Mouse (Mus musculus): Measurements from ENCODE around the gene Ap1m2.

The Ap1m2 gene

DNA sequence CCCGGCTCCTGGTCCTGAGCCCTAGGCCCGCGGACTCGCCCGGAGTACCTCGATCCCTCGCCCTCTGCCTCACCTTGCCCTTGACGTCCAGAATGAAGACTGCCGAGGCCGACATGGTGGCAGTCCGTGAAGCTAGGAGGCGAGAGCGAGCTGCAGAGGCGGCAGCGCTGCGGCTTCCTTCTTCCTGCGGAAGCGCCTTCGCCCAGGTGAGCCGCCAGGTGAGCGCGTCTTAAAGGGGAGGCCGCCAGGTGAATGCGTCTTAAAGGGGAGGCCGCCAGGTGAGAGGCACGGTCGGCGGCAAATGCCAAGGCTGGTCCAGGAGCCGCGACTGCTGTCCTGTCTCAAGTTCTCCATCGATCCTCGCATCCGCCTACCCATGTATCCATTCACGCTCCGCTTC, at the start of gene Ap1m2:
TSS of gene Ap1m2 (minus strand) at position 204 of the 400 bp plus-strand sequence.
- DNase-seq (ENCODE audit: low spot score in 2 of 2), result no peak

DNA sequence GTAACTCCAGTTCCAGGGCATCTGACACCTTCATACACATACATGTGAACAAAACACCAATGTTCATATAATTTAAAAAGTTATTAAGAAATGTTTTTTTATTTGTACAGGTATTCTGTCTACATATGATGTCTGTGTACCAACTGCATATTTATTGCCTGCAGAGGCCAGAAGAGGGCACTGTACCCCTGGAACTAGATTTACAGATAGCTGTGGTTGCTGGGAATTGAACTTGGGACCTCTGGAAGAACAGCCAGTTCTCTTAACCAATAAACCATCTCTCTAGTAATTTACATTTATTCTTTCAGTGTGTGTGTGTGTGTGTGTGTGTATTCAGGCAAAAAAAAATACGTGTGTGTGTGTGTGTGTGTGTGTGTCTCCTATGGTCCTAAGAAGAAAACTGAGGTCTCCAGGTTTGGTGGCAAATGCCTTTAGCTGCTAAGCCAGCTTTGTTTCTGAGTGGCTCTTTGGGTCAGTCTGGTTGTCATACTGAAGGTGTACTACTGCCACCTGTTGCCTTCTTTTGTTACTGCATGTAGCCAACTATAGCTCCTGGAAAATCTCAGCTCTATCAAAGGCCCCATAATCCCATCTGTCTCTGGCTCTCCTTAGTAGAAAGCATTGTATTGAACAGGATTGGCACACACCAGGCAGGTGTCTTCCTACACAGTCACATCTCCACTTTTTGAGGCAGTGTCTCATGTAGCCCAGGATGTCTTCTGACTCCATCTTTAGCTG, 45.0 kb upstream of the Ap1m2 start:
- peak; percentile 72 for DNase-seq (ENCODE audit: low spot score in 2 of 2)

DNA sequence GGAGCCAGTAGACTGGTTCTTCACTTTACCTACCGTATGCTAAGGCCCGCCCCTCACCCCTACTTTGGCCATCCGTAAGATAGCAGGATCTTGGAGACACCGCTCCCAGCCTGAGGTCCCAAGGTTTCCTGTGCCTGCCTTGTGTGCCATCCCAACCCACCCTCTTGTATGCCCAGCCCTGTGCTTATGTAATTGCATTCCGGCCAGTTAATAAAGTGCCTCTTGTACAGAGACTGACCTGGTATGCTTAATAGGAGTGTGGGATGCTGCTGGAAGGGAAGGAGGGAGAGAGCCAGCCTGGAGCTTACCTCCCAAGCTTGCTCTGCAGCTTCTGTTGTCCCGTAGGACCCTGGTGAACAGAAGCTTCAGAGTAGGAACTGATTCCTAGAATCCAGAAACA, 42.7 kb upstream of the Ap1m2 start:
- DNase-seq (ENCODE audit: low spot score in 2 of 2), result no peak

DNA sequence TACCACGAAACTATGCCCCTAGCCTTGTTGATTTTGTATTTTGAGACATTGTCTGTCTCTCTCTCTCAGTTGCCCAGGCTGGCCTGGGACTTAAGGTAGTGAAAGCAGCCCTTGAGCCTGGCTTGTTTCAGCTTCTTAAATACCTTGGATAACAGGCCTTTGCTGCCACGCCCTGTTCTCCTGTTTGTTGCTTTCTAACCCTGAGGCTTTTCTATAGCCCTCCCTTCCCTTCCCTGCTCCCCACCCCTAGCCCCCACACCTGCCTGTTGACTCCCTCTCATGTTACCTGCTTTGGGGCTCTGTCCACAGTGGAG, 41.2 kb upstream of the Ap1m2 start:
- no peak for DNase-seq (ENCODE audit: low spot score in 2 of 2)

DNA sequence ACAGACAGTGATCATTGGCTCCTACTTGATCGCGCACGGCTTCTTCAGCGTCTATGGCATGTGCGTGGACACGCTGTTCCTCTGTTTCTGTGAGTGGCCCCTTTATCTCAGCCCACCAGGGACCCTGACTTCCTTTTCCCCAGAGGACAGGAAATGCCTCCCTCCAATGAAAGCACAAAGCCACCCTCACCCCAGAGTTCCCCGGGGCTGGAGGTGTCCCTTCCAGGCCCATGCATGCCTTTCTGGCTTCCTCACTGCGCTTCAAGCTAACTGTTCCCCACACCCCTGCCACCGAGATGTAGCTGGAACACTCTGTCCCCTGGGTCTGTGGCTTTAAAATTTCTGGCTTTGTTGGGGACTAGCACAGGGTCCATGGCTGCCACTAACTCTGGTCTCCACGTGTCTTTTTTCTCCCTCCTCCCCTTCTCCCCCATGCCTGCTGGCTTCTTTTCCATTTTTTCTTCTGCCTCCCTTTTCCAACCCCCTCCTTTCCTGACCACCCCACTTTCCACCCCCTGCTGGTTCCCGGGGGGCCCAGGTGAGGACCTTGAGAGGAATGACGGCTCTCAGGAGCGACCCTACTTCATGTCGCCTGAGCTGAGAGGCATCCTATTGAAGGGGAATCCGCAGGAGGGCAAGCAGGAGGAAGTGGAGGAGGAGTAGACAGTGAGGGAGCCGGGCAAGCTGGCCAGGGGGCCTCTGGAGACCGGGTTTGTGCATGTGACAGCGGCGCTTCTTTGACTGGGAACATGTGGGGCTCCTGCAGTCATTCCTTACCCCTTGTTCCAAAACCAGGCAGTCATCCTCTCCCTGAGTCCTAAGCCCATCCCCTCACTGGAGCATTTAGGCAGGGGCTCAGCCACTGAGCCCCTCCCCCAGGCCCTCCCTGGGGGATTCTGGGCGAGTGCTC, 40.6 kb upstream of the Ap1m2 start:
- DNase-seq (ENCODE audit: low spot score in 2 of 2), result no peak

DNA sequence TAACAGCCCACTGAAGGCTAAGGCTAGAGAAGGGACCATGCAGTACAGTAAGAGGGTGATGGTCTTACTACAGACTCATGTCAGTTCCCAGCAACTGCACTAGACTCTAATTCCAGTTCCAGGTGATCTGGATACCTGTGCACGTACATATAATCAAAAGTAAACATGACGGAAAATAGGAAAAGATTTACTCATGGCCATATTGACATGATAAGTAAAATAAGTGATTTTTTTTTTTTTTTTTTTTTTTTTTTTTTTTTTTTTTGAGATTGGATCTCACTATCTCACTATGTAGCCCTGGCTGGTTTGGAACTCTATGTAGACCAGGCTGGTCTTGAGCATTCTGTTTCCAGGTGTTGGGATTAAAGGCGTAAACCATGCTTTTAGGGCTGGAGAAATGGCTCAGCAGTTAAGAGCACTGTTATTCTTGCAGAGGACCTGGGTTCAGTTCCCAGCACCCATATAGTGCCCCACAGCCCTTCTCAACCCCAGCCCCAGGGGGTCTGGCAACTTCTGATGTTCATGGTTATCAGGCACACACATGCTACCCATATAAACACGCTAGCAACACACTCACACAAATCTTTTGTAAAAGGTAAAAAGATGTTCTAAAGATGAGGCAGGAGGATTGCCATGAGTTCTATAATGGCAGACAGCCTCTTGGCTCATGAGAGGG, 39.7 kb upstream of the Ap1m2 start:
- DNase-seq (ENCODE audit: low spot score in 2 of 2), result no peak

DNA sequence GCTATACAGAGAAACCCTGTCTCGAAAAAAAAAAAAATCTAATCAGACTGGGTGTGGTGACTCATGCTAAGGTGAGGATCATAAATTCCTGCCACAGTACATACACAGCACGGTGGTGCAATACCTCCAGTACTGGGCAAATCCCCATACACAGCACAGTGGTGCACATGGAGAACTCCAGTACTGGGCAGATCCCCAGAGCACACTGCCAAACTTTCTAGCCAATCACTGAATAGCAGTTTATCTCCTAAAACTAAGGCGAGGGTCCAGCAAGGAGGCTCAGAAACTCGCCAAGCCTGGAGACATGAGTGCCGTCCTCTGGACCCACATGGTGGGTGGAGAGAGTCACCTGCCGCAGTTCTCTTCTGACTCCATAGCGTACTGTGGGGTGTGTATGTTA, 39.0 kb upstream of the Ap1m2 start:
- DNase-seq (ENCODE audit: low spot score in 2 of 2), result no peak

DNA sequence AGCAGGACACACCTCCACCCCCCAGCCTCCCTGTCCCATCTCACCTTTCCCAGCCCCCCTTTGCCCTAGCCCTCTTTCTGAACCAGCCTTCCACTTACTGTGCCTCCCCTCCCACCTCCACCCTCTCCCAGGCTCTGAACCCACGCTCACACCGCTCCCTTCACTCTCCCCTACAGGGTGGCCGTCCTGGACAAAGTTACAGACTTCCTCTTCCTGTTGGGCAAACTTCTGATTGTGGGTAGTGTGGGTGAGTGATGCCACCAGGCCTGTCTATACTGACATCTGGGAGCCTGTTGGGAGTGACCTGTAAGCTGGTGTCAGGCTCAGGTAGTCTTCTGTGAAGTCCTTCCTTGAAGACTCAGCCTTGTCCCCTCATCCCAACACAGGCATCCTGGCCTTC, 36.0 kb upstream of the Ap1m2 start:
- no peak for DNase-seq (ENCODE audit: low spot score in 2 of 2)

DNA sequence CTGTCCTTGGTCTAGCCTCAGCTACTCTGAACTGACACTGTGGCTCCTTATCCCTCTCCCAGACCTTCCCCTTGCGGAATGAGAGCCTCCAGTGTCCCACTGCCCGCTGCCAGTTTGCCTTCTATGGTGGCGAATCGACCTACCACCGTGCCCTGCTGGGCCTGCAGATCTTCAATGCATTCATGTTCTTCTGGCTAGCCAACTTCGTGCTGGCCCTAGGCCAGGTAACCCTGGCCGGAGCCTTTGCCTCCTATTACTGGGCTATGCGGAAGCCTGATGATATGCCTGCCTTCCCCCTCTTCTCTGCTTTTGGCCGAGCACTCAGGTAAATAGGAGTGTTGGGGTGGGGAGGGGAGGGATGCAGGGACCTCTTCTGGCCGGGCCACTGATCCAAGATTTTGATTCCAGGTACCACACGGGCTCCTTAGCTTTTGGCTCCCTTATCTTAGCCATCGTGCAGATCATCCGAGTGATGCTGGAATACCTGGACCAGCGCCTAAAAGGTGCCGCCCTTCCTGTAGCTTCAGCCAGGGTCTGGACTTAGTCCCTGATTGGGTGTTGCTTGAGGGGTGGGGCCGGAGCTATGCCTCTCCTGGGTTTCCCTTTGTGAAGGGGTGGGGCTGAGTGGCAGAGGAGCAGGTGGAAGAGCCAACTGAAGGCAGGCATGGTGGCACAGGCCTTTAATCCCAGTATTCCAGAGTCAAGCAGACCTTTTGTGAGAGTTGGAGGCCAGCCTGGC, 34.7 kb upstream of the Ap1m2 start:
- DNase-seq (ENCODE audit: low spot score in 2 of 2), result no peak

DNA sequence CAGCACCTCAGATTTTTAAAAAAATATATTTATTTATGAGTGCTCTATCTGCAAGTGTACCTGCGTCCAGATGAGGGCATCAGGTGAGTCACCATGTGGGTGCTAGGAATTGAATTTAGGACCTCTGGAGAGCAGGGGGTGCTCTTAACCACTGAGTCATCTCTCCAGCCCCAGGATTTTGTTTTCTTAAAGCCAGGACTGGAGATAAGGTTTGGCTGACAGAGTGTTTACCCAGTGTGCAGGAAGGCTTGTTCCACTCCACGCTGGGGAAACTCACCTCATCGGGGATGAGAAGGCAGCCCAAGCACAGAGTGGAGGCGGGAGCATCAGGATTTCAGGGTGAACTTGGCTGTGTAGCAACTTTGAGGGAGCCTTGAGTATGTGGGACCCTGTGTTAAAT, 28.3 kb upstream of the Ap1m2 start:
- no peak for DNase-seq (ENCODE audit: low spot score in 2 of 2)

DNA sequence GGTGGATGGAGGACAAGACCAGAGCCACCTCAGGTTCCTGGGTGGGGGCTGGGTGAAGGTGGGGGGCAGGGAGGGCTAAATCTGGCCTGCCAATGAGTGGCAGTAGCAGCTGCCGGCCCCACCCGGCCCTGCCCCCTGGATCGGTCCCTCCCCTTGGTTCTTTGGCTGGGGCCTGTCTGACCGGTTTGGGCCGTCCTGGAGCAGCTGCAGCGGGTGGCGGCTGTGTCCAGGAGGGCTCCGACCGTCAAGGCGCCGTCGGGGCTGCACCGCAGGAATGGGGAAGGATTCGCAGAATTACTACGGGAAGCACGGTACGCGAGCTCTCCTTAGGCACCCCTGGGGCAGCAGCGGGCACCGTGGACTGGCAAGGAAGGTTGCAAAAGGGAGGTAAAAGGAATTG, 25.5 kb upstream of the Ap1m2 start:
- DNase-seq (ENCODE audit: low spot score in 2 of 2), result no peak

DNA sequence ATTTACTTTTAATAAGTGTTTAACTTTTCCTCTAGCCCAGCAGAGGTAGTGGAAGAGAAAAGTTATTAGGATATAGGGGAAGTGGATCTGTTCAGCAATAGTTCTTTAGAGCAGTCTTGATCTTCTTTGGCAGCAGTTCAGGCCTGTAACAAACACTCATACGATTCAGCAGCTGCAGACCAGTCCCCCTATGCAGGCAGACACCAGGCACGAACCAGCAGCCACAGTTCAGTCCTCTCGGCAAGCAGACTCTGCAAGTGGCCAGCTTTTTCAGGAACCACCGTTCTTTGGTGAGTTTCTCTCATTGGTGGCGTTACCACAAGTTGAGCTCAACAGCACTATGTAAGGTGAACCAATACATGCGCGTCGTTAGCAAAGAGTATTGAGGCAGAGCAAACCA, 24.4 kb upstream of the Ap1m2 start:
- no peak for DNase-seq (ENCODE audit: low spot score in 2 of 2)

DNA sequence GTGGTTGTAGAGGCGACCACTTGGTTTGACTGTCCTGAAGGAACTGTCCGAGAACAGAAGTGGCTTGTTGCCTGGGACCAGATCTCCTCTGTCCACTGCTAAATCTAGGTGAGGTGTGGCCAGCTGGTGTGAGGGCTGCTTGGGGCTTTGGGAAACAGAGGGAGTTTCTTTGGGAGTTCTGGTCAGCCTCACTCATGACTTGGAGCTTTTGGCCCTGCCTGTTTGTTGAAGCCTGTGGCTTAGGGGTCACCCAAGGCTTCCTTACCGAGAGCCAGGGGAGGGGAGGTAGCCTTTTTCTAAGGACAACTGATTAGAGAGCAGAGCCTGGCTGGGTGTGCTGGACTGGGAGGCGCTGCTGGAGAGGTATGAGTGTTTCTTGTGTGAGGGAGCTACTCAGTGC, 23.3 kb upstream of the Ap1m2 start:
- DNase-seq (ENCODE audit: low spot score in 2 of 2), result no peak

DNA sequence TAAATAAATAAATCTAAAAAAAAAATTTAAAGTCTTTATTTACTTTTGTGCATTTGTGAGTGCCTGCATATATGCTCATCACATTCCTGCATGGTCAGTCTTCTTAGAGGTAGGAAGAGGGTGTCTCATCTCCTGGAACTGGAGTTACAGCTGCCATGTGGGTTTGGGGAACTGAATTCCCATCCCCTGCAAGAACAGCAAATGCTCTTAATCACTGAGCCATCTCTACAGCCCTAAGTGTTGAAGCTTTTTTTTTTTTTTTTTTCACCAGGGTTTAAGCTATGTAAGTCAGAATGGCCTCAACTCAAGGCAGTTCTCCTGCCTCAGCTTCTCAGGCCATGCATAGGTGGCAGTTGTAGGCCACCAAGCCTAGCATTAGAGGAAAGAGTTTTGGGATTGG, 22.6 kb upstream of the Ap1m2 start:
- DNase-seq (ENCODE audit: low spot score in 2 of 2), result no peak

DNA sequence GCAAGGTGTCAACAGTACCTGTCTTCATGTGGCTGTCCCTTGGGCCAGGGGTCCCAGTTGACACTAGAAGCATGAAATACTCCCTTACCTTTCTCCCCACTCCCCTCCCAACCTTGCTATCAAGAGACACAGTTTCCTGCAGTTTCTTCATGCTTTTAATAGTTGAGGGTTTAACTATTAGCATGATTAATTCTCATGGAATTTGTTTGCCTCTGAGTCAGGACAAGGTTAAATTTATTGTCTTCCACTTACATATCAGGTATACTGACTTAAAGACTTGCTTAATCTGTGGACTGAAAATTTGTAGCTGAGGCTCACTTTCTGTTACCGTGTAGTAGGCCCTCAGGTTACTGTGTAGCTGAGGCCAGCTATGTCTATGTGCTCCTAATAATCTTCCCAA, 21.4 kb upstream of the Ap1m2 start:
- DNase-seq (ENCODE audit: low spot score in 2 of 2), result no peak

DNA sequence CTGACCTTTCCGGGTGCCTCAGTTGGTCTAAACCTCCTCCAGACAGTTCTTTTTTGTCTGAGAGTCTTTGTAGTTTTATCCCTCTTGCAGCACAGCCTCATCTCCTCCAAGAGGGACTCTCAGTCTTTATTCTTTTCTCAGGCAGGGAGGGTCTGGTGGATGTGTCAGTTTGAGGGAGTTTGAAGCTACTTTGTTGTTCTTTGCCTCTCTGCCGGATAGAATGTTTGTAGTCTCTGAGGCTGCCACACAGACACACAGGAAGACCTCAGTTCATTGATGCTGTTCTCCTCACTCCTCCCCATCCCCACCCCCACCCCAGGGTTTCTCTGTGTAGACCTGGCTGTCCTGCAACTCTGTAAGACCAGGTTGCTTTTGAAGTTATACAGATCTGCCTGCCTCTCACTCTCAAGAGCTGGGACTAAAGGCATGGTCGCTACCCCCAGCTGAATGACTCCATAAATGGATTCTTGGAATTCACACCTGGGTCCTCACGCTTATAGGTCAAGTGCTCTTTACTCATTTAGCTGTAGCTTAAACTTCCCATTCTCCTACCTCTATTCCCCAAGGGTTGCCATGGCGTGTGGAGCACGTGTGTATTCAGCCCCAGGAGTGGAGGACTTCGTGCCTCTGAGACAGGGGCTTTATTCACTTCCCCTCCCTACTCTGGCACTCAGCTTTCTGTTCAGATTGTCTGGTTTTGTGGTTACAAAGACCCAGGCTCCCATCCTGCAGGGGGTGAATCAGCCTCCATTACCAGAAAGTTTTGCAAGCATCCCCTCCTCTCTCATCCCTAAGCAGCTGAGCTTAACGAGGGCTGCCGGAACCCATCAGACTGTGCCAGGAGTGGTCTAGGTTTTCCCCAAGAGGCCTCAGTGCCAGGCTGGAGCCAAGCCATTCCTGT, 20.3 kb upstream of the Ap1m2 start:
- DNase-seq (ENCODE audit: low spot score in 2 of 2), result no peak

DNA sequence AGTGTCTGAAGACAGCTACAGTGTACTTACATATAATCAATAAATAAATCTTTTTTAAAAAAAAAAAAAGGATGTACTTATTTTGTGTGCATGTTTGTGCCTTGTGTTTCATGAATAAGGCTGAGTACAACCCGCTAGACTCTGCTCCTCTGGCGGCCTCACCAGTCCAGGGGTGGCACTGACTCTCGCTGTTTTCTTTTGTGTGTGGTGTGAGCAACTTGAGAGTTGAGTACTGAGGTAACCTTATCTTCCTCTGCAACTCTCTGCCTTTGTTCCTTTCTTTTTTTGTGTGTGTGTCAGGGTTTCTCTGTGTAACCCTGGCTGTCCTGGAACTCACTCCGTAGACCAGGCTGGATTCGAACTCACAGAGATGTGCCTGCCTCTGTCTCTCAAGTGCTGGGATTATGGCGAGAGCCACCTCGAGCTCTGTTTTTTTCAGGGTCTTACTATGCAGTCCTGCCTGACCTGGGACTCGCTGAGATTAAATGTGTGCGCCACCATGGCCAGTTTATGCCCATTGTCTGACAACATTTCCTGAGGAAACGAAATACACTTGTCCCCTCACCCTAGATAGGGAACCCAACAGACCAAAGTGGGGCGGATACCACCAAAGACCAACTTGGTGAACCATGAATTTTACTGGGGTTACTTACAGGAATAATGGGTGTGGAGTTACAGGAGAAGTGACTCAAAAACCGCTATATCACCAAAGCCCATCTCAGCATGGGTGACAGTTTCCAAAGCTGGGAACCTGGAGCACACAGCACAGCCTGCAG, 19.4 kb upstream of the Ap1m2 start:
- no peak for DNase-seq (ENCODE audit: low spot score in 2 of 2)

DNA sequence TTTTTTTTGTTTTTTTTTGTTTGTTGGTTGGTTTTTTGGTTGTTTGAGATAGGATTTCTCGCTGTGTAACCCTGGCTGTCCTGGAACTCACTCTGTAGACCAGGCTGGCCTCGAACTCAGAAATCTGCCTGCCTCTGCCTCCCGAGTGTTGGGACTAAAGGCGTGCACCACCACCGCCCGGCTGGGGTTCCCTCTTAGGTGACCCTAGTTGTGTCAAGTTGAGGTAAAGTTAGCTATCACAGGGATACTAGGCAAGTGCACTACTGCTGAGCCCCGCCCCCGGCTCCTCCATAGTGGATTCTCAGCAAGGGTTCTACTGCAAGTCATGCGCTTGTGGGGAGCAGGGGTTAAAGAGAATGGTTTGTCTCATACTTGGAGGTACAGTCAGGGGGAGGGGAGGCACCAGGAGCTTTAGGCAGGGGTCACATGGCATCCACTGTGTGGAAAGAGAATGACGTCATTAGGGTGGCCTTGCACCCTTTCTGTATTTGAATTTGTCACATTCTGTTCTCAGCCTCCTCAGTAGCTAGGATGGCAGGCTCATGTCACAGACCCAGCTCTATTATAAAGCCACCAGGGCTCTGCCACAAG, 17.7 kb upstream of the Ap1m2 start:
- DNase-seq (ENCODE audit: low spot score in 2 of 2), result no peak

DNA sequence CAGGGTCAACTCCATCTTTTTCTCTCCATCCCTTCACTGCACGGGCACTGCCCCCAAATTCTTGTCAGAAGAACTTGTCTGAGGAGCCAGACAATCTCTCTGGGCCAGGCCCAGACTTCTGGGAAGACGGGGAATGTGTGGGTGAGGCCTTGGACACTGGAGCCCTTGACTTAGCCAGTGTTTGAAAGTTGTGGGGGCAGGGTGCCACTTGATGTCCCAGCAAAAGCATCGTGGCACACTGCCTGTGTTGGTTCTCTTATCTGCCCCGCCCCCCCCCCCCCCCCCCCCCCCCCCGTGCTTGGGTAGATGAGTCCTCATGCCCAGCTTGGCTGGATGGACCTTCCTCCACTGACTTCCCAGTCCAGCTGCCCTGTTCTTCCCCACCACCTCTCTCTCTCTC, 16.9 kb upstream of the Ap1m2 start:
- DNase-seq (ENCODE audit: low spot score in 2 of 2), result no peak

DNA sequence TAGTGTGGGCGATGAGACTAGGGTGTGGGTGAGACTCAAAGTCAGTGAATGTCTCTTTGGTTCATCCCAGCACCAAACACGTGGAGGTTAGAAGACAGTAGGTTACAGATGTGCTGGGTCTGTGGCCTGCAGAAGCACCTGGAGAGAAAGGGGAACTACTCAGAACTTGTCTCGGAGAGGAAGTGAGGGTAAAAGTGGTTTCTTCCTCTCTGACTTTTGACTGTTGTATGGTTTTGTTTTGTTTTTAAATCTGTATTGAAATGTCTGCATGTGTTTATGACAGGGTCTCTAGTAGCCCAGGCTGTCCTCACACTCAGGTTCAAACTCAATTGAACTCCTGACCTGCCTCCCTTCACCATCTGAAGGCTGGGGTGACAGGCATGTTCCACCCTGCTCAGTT, 15.9 kb upstream of the Ap1m2 start:
- DNase-seq (ENCODE audit: low spot score in 2 of 2), result no peak
